Mouse (Mus musculus) liver, embryonic 14.5 days (tissue): ENCODE data around the gene Azin2.

Source experiments
- CTCF ChIP-seq: IDR thresholded peaks from 2 replicates; pipeline ENCODE4 v1.5.1; 2016; ENCODE audit warnings: antibody characterized with exemption, low read depth, control low read depth
- EP300 ChIP-seq: IDR thresholded peaks from 2 replicates; pipeline ENCODE4 v1.6.1; 2016; ENCODE audit warnings: antibody characterized with exemption, low read depth

- TF ChIP-seq CTCF (no peak), EP300 (no peak)
These were observed 12.4 kb upstream of the Azin2 start for GRCm38 (mm10) chr4:128974677-128975076.
